8 mouse cellular contexts compared by ENCODE assay signal in the genomic region with DNA sequence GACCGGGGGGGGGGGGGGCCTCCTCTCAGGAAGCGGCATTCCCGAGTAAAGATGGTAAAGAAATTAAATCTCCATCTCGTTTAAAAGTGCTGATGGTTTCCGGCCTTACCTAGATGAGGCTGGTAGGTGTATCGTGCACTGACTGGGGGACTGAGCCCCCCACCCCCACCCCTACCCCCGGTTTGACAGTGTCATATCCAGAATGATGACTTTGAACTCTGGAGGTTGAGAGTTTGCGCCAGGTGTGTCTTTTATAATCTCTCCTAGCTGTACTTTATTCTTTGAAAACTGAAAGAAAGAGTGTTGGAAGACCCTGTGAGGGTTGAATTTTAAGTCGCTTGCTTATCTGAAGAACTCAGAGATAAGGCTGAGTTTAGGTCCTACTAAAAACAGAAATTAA. TPM values are rescaled to one million over a fixed set of nuclear protein-coding genes. Genes with fewer than 3 reads are reported as not detected.
DNase-seq lines count a peak whose midpoint lies in the region; ATAC-seq and TF ChIP-seq lines count a peak whose summit lies in the region.

No protein-coding gene starts in this region.

- DNase-seq in testis, postnatal 14 days (ENCODE audit: low spot score): no peak
- DNase-seq in stomach, postnatal 0 days (ENCODE audit: low spot score): no peak
- DNase-seq in thymus, postnatal 4 days: no peak
- DNase-seq in ovary, adult 18-20 months (ENCODE audit: low spot score): no peak

- ATAC-seq in erythroblast, adult 5-6 weeks (replicated peaks; ENCODE audit: low FRiP score, poor library complexity, severe bottlenecking): no peak
- peak; percentile 32; the same call in 1 of the 2 replicates for ATAC-seq in limb, embryonic 15.5 days (ENCODE audit: insufficient number of reproducible peaks, low FRiP score, low TSS enrichment, low read depth)
- no peak; the same call in 1 of the 2 replicates for ATAC-seq in stomach, postnatal 0 days (ENCODE audit: low FRiP score, low TSS enrichment)

- no peak for TF ChIP-seq EP300 in stomach, postnatal 0 days (optimal IDR thresholded peaks at IDR 0.05)

- H3K4me2 ChIP-seq in limb, embryonic 15.5 days: peak overlapping the region; percentile 62
- peak overlapping the region; percentile 64 for H3K4me2 ChIP-seq in stomach, postnatal 0 days (replicated peaks; ENCODE audit: low read depth)

- H3K9me3 ChIP-seq in erythroblast, embryonic 14.5 days (ENCODE audit: control insufficient read depth, low read length): no peaks in the 10 kb centered on the region
- H3K9me3 ChIP-seq in limb, embryonic 15.5 days: no peaks in the 10 kb centered on the region
- no peaks in the 10 kb centered on the region for H3K9me3 ChIP-seq in stomach, postnatal 0 days (ENCODE audit: control insufficient read depth, low read length)

- peak overlapping the region; percentile 61 for H3K9ac ChIP-seq in limb, embryonic 15.5 days
- H3K9ac ChIP-seq in stomach, postnatal 0 days (ENCODE audit: low read length): peak overlapping the region; percentile 68

- no peak for TF ChIP-seq CTCF in testis, adult 2 months (IDR thresholded peaks at IDR 0.05; ENCODE audit: control insufficient read depth, insufficient read depth, insufficient replicate concordance, low read depth, low read length)
- no peak for TF ChIP-seq CTCF in stomach, postnatal 0 days (IDR thresholded peaks at IDR 0.05; ENCODE audit: low read depth)

- no peak for TF ChIP-seq POLR2A in testis, adult 2 months (IDR thresholded peaks at IDR 0.05; ENCODE audit: control insufficient read depth, low read depth, low read length)

- H3K27me3 ChIP-seq in erythroblast, embryonic 14.5 days (ENCODE audit: control insufficient read depth): no peaks in the 10 kb centered on the region
- no peaks in the 10 kb centered on the region for H3K27me3 ChIP-seq in testis, adult 2 months (ENCODE audit: control insufficient read depth, insufficient read depth, low read length)
- no peaks in the 10 kb centered on the region for H3K27me3 ChIP-seq in limb, embryonic 15.5 days
- H3K27me3 ChIP-seq in stomach, postnatal 0 days (ENCODE audit: control insufficient read depth, insufficient read depth, low read length): no peaks in the 10 kb centered on the region

- H3K4me3 ChIP-seq in erythroblast, embryonic 14.5 days (replicated peaks): peak overlapping the region; percentile 84
- peak overlapping the region; percentile 91 for H3K4me3 ChIP-seq in testis, adult 2 months (ENCODE audit: control insufficient read depth, low read depth, low read length)
- H3K4me3 ChIP-seq in limb, embryonic 15.5 days: peak overlapping the region; percentile 64
- H3K4me3 ChIP-seq in stomach, postnatal 0 days (ENCODE audit: low read depth, low read length): peak overlapping the region; percentile 66

- peaks cover 26% of the 10 kb centered on the region for H3K36me3 ChIP-seq in erythroblast, embryonic 14.5 days (ENCODE audit: control insufficient read depth)
- no peaks in the 10 kb centered on the region for H3K36me3 ChIP-seq in testis, adult 2 months (ENCODE audit: control insufficient read depth, insufficient read depth, low read length)
- peaks cover 6% of the 10 kb centered on the region; the same call in 1 of the 2 replicates for H3K36me3 ChIP-seq in limb, embryonic 15.5 days
- H3K36me3 ChIP-seq in stomach, postnatal 0 days (ENCODE audit: control insufficient read depth, insufficient read depth, low read length): peaks cover 6% of the 10 kb centered on the region; the same call in 1 of the 2 replicates

- WGBS in limb, embryonic 15.5 days: 10% methylated on average over 9 of the region's 9 CpGs
- WGBS in stomach, postnatal 0 days: 9% methylated on average over 7 of the region's 9 CpGs

- H3K27ac ChIP-seq in testis, adult 2 months (ENCODE audit: control insufficient read depth, insufficient read depth, low read depth, low read length): peak overlapping the region; percentile 70
- peak overlapping the region; percentile 54 for H3K27ac ChIP-seq in limb, embryonic 15.5 days
- no peak overlapping the region for H3K27ac ChIP-seq in stomach, postnatal 0 days (replicated peaks)

- H3K4me1 ChIP-seq in erythroblast, embryonic 14.5 days (ENCODE audit: control insufficient read depth): peaks cover 33% of the 10 kb centered on the region
- H3K4me1 ChIP-seq in testis, adult 2 months (ENCODE audit: control insufficient read depth, insufficient read depth, low read length): peaks cover 5% of the 10 kb centered on the region
- H3K4me1 ChIP-seq in limb, embryonic 15.5 days: peaks cover 13% of the 10 kb centered on the region
- no peaks in the 10 kb centered on the region for H3K4me1 ChIP-seq in stomach, postnatal 0 days (replicated peaks; ENCODE audit: control insufficient read depth, insufficient read depth)

RNA-seq across cellular contexts. Expression of gene Blvra, which starts 0.4 kb away (rescaled TPM):
- polyA plus RNA-seq in erythroblast, embryonic 14.5 days (2012): 1.3 and 1.7 TPM in 2 replicates
- total RNA-seq in erythroblast, adult 5-6 weeks (2015; ENCODE audit: low replicate concordance): 2.1 and 29.7 TPM in 2 replicates
- 18.3 and 26.8 TPM in 2 replicates for total RNA-seq in erythroblast, adult 5-6 weeks (2017; ENCODE audit: low replicate concordance)
- 4.2 and 6.5 TPM in 2 replicates for polyA plus RNA-seq in testis, adult 2 months (2012; rRNA removed)
- polyA plus RNA-seq in limb, embryonic 15.5 days (2015; fragmentation: Nextera tagmentation; extraction: Ambion mirVana): 47.1 and 48.2 TPM in 2 replicates
- 46.2 and 47.8 TPM in 2 replicates for polyA plus RNA-seq in stomach, postnatal 0 days (2015; fragmentation: Nextera tagmentation; extraction: Ambion mirVana)
